Mouse (Mus musculus) monocyte, adult 5-6 weeks (primary cell): ENCODE measurements around the gene Znrf2. TPM values are rescaled to one million over a fixed set of nuclear protein-coding genes. Genes with fewer than 3 reads are reported as not detected.
"Not testable (repeated sequence)": the region's sequence is repeated elsewhere in the genome, so short reads cannot be mapped to it uniquely, and the experiment has no call there.

ENCODE experiments used
- ATAC-seq: fragments of 153-309, 156-312 bp; replicated peaks from 2 replicates; pipeline ENCODE4 v1.8.0; 2017; ENCODE audit warnings: mild to moderate bottlenecking; ENCODE audit not compliant: low TSS enrichment, insufficient number of reproducible peaks, severe bottlenecking, poor library complexity, low FRiP score
- total RNA-seq: library from RNA; stranded (forward); fragments of 200-1000, 200-491, 200-594 nt; gene quantifications from 3 replicates; pipeline ENCODE4 v1.2.3, GENCODE M21; 2017

Znrf2 gene
- total RNA-seq, 1 experiment from 2014 or later: 73.5 TPM

- no peak for ATAC-seq
These were observed 12.5 kb upstream of the Znrf2 start for GRCm38 (mm10) chr6:54804066-54804864.

- no peak for ATAC-seq
These were observed 10.9 kb upstream of the Znrf2 start for GRCm38 (mm10) chr6:54805779-54806178.

GRCm38 (mm10) chr6:54809531-54810313 is 7.0 kb upstream of the Znrf2 start:
- ATAC-seq: no peak

- ATAC-seq: no peak
These were observed 6.4 kb upstream of the Znrf2 start for GRCm38 (mm10) chr6:54810314-54810646.

- ATAC-seq: peak; percentile 70
These were observed 5.0 kb upstream of the Znrf2 start for GRCm38 (mm10) chr6:54811546-54812250.

GRCm38 (mm10) chr6:54812276-54812675 is 4.4 kb upstream of the Znrf2 start:
- no peak for ATAC-seq

GRCm38 (mm10) chr6:54815428-54816130 is 1.1 kb upstream of the Znrf2 start:
- ATAC-seq: no peak

- ATAC-seq: peak; percentile 81
These were observed 601 bp downstream of the Znrf2 start for GRCm38 (mm10) chr6:54817266-54817767.

- ATAC-seq: no peak
These were observed 1.7 kb downstream of the Znrf2 start for GRCm38 (mm10) chr6:54818389-54818788.

- no peak for ATAC-seq
These were observed 2.6 kb downstream of the Znrf2 start for GRCm38 (mm10) chr6:54819272-54819671.

- no peak for ATAC-seq
These were observed 3.0 kb downstream of the Znrf2 start for GRCm38 (mm10) chr6:54819746-54820145.

- no peak for ATAC-seq
These were observed 5.6 kb downstream of the Znrf2 start for GRCm38 (mm10) chr6:54822348-54822747.

- not testable (repeated sequence) for ATAC-seq
These were observed 7.8 kb downstream of the Znrf2 start for GRCm38 (mm10) chr6:54824561-54824960.

- ATAC-seq: no peak
These were observed 10.8 kb downstream of the Znrf2 start for GRCm38 (mm10) chr6:54827481-54827880.

- no peak for ATAC-seq
These were observed 11.6 kb downstream of the Znrf2 start for GRCm38 (mm10) chr6:54828274-54828673.

- ATAC-seq: no peak
These were observed 13.5 kb downstream of the Znrf2 start for GRCm38 (mm10) chr6:54830048-54830772.

- 0 out of 2 replicates have a peak, but pooled peaks have one; percentile 5 for ATAC-seq
These were observed 14.5 kb downstream of the Znrf2 start for GRCm38 (mm10) chr6:54831069-54831720.

- no peak for ATAC-seq
These were observed 16.7 kb downstream of the Znrf2 start for GRCm38 (mm10) chr6:54833427-54833826.
